Mouse (Mus musculus) MEL-GATA-1-ER (cell line): ENCODE data around the gene Magea6.
"Not testable (repeated sequence)": the region's sequence is repeated elsewhere in the genome, so short reads cannot be mapped to it uniquely, and the experiment has no call there.

ENCODE experiments used
- DNase-seq: peaks from one replicate; pipeline ENCODE4 v3.0.0-alpha.2; 2012; ENCODE audit warnings: low read depth; ENCODE audit errors: extremely low read depth

The Magea6 gene

GRCm38 (mm10) chrX:154935887-154936286, at the start of gene Magea6:
TSS of gene Magea6 (minus strand) at chrX:154935987.
- DNase-seq = not testable (repeated sequence)

GRCm38 (mm10) chrX:154949405-154949804, 13.6 kb upstream of the Magea6 start, which contains the start of gene Magea3:
TSS of gene Magea3 (minus strand) at chrX:154949505.
- not testable (repeated sequence) for DNase-seq

- not testable (repeated sequence) for DNase-seq
Observed at GRCm38 (mm10) chrX:154890167-154890566, 45.6 kb downstream of the Magea6 start, which contains the start of gene Cldn34b1. TSS of gene Cldn34b1 (minus strand) at chrX:154890267.
